Mouse (Mus musculus) C2C12 (cell line): Measurements from ENCODE around the gene Stat5b. TPM values are rescaled to one million over a fixed set of nuclear protein-coding genes. Genes with fewer than 3 reads are reported as not detected.

Experiments
- H3K27me3 ChIP-seq: one replicate; pipeline ENCODE4 v1.6.1; 2011; ENCODE audit not compliant: control insufficient read depth, insufficient read depth, insufficient read length
- H3K36me3 ChIP-seq: one replicate; pipeline ENCODE4 v1.6.1; 2011; ENCODE audit not compliant: control insufficient read depth, insufficient read depth
- H3K4me3 ChIP-seq: one replicate; pipeline ENCODE4 v1.5.1; 2011; ENCODE audit warnings: mild to moderate bottlenecking, control low read depth; ENCODE audit not compliant: poor library complexity, insufficient read depth, severe bottlenecking
- H3K79me2 ChIP-seq: one replicate; pipeline ENCODE4 v1.6.1; 2011; ENCODE audit not compliant: control insufficient read depth, insufficient read depth
- H3K79me3 ChIP-seq: one replicate; pipeline ENCODE4 v1.6.1; 2011; ENCODE audit warnings: low read depth, control low read depth
- H3ac ChIP-seq: one replicate; pipeline ENCODE3; 2011; ENCODE audit warnings: low read depth; ENCODE audit not compliant: control insufficient read depth, insufficient read length
- CEBPB ChIP-seq: IDR thresholded peaks from one replicate; pipeline ENCODE4 v1.6.1; 2011; ENCODE audit warnings: low read depth, mild to moderate bottlenecking, control low read depth, moderate library complexity
- CTCF ChIP-seq: IDR thresholded peaks from one replicate; pipeline ENCODE4 v1.5.1; 2011; ENCODE audit not compliant: control insufficient read depth, insufficient read depth, insufficient read length
- FOSL1 ChIP-seq: IDR thresholded peaks from one replicate; pipeline ENCODE4 v1.8.0; 2011; ENCODE audit warnings: mild to moderate bottlenecking, low read length; ENCODE audit not compliant: poor library complexity, insufficient read depth, severe bottlenecking
- MAX ChIP-seq: IDR thresholded peaks from one replicate; pipeline ENCODE4 v1.6.1; 2011; ENCODE audit warnings: mild to moderate bottlenecking, control low read depth
- MYOD1 ChIP-seq: IDR thresholded peaks from one replicate; pipeline ENCODE4 v1.6.1; 2011; ENCODE audit warnings: low read depth; ENCODE audit not compliant: control insufficient read depth, insufficient read length
- MYOG ChIP-seq: IDR thresholded peaks from one replicate; pipeline ENCODE4 v1.6.1; 2011; ENCODE audit not compliant: control insufficient read depth, insufficient read length; ENCODE audit errors: extremely low read depth
- USF1 ChIP-seq: IDR thresholded peaks from one replicate; pipeline ENCODE4 v1.6.1; 2011; ENCODE audit warnings: low read depth, mild to moderate bottlenecking, control low read depth, moderate library complexity
- polyA plus RNA-seq: library from polyadenylated mRNA; unstranded; fragments of >200 nt; fragmentation: generic; extraction: Trizol; gene quantifications from one replicate; pipeline ENCODE4 v1.2.1, GENCODE M21; 2012; ENCODE audit warnings: missing spikeins

The Stat5b gene
- polyA plus RNA-seq, 1 experiment, result 2.4 TPM

GRCm38 (mm10) chr11:100736746-100737080, 113.8 kb downstream of the Stat5b start:
- no peaks in the 10 kb centered on the region for H3K27me3 ChIP-seq
- peaks cover 21% of the 10 kb centered on the region for H3K36me3 ChIP-seq
- H3K79me3 ChIP-seq, result peaks cover 58% of the 10 kb centered on the region
- TF ChIP-seq FOSL1, result no peak
- TF ChIP-seq USF1, result no peak
- no peak for TF ChIP-seq MYOG
- TF ChIP-seq MYOD1, result no peak
- TF ChIP-seq CTCF, result no peak
- TF ChIP-seq CEBPB, result no peak
- TF ChIP-seq MAX, result no peak
- H3ac ChIP-seq, result no peak overlapping the region
- H3K79me2 ChIP-seq, result peaks cover 64% of the 10 kb centered on the region
- peak overlapping the region; percentile 99 for H3K4me3 ChIP-seq

- H3K27me3 ChIP-seq, result no peaks in the 10 kb centered on the region
- H3K4me3 ChIP-seq, result no peak overlapping the region
- H3K79me3 ChIP-seq, result peaks cover 62% of the 10 kb centered on the region
- H3ac ChIP-seq, result no peak overlapping the region
- peaks cover 70% of the 10 kb centered on the region for H3K79me2 ChIP-seq
- no peak for TF ChIP-seq USF1
- TF ChIP-seq CTCF, result no peak
- no peak for TF ChIP-seq FOSL1
- no peak for TF ChIP-seq CEBPB
- TF ChIP-seq MYOD1, result no peak
- TF ChIP-seq MYOG, result no peak
- TF ChIP-seq MAX, result no peak
- peaks cover 21% of the 10 kb centered on the region for H3K36me3 ChIP-seq
Observed at GRCm38 (mm10) chr11:100735954-100736745, 114.4 kb downstream of the Stat5b start.

- no peaks in the 10 kb centered on the region for H3K27me3 ChIP-seq
- peaks cover 70% of the 10 kb centered on the region for H3K79me3 ChIP-seq
- TF ChIP-seq CEBPB (no peak), CTCF (no peak), MYOG (no peak), MYOD1 (no peak), USF1 (no peak), MAX (no peak), FOSL1 (no peak)
- H3K36me3 ChIP-seq, result peaks cover 21% of the 10 kb centered on the region
- H3K4me3 ChIP-seq, result no peak overlapping the region
- H3K79me2 ChIP-seq, result peaks cover 78% of the 10 kb centered on the region
- no peak overlapping the region for H3ac ChIP-seq
Observed at GRCm38 (mm10) chr11:100735134-100735865, 115.2 kb downstream of the Stat5b start.

Other genes starting within 250 kb of the Stat5b start
- gene Nkiras2, start 231.5 kb downstream of the Stat5b start, polyA plus RNA-seq, result 36.1 TPM
- gene Dnajc7, start 230.6 kb downstream of the Stat5b start, polyA plus RNA-seq, result 89.7 TPM
- gene Zfp385c, start 158.3 kb downstream of the Stat5b start, polyA plus RNA-seq, result not detected
- gene Dhx58, start 146.5 kb downstream of the Stat5b start, polyA plus RNA-seq, result 0.64 TPM
- gene Kat2a, start 138.3 kb downstream of the Stat5b start, polyA plus RNA-seq, result 50.3 TPM
- 0.68 TPM for gene Hspb9, start 136.9 kb downstream of the Stat5b start, polyA plus RNA-seq
- gene Rab5c, start 112.5 kb downstream of the Stat5b start, polyA plus RNA-seq, result 136 TPM
- gene Kcnh4, start 90.8 kb downstream of the Stat5b start, polyA plus RNA-seq, result not detected
- not detected for gene Hcrt, start 87.8 kb downstream of the Stat5b start, polyA plus RNA-seq
- 5.5 TPM for gene Ghdc, start 79.8 kb downstream of the Stat5b start, polyA plus RNA-seq
- gene Stat5a, start 8.6 kb upstream of the Stat5b start, polyA plus RNA-seq, result 13.3 TPM
- gene Stat3, start 88.8 kb upstream of the Stat5b start, polyA plus RNA-seq, result 36.1 TPM
- 418 TPM for gene Cavin1, start 120.2 kb upstream of the Stat5b start, polyA plus RNA-seq
- gene Atp6v0a1, start 158.7 kb upstream of the Stat5b start, polyA plus RNA-seq, result 22.8 TPM
- 7.3 TPM for gene Naglu, start 219.3 kb upstream of the Stat5b start, polyA plus RNA-seq
- gene Hsd17b1, start 227.7 kb upstream of the Stat5b start, polyA plus RNA-seq, result not detected
- 31.0 TPM for gene Coasy, start 231.8 kb upstream of the Stat5b start, polyA plus RNA-seq
- 39.7 TPM for gene Mlx, start 236.6 kb upstream of the Stat5b start, polyA plus RNA-seq
- 24.0 TPM for gene Psmc3ip, start 244.7 kb upstream of the Stat5b start, polyA plus RNA-seq